Mouse (Mus musculus) left cerebral cortex, adult 11 months (tissue): ENCODE measurements at regions not wholly inside any gene's neighbourhood (a gene's known extent, or its start where the extent isn't known, plus 50 kb on each side); places are given as distances from the start of the nearest gene placed in this dataset.
"Not testable (repeated sequence)": the region's sequence is repeated elsewhere in the genome, so short reads cannot be mapped to it uniquely, and the experiment has no call there.

Source experiments
- DNase-seq: peaks from one replicate; pipeline ENCODE4 v3.0.0; 2022; ENCODE audit warnings: low spot score

DNA sequence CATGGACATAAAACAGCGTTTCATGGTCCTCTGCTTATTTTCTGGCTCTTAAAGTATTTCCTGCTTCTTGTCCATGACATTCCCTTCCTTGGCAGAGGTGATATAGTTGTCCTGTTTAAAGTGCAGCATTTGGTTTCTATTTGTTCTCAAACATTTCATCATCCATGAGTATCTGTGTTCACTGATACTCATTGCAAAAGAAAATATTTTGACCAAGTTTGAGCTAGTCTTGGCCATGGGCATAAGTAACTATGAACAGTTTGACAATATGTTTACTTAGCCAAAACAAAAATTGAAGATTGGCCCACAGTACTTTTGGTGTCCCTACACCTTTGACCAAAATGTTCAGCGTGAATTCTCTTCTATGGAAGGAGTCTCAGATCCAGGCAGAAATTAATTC, 58.7 kb upstream of the 2310057J18Rik start:
- not testable (repeated sequence) for DNase-seq

DNA sequence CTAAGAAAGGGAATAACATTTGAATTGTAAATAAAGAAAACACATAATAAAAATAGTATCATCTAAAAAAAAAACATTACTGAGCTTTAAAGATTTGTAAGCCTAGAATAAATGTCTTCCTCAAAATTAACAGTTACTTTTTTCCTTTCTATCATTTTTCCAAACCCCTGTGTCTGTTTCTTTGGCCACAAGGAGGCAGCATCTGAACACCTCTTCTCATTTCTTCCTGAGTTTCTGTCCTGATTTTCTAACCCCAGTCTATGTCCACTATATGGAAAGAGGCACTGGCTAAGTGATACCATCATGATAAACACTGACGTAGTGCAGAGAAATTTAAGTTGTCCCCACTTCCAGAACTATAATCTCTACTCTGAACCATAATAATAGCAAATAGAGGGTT, 55.8 kb upstream of the Soga3 start:
- peak; percentile 18 for DNase-seq
